Mouse (Mus musculus): ENCODE data around the gene Scp2. TPM values are rescaled to one million over a fixed set of nuclear protein-coding genes. Genes with fewer than 3 reads are reported as not detected.
"Not testable (repeated sequence)": the region's sequence is repeated elsewhere in the genome, so short reads cannot be mapped to it uniquely, and the experiment has no call there.

Scp2 gene
- total RNA-seq, 1 experiment, result 65.9 TPM

DNA sequence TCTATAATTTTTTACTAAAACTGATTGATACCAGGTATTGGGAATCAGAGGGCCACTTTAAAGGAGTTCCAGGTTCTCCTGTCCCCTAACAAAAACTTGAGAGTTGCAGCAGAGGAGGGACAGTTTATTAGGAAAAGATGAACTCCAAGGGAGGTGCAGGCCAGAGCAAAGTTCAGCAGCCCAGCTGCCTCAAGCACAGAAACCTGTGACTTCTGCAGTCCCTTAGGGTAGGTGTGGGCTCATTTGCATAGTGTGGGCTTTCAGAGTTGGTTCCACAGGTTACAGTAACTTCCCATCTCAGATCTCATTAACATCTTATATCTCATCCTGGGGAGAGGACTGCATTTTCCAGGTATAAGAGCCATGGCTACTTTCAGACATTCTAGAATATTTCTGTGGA is 1.0 kb downstream of the Scp2 start:
- no peak overlapping the region for H3K27ac ChIP-seq (ENCODE audit: insufficient read depth, low read depth, low read length, poor library complexity, severe bottlenecking)
- H3K9me3 ChIP-seq (ENCODE audit: control insufficient read depth, insufficient read depth, low read depth, low read length), result no peaks in the 10 kb centered on the region; the same call in 1 of the 2 replicates
- no peak overlapping the region for H3K9ac ChIP-seq (ENCODE audit: insufficient read depth, low read depth, low read length, poor library complexity, severe bottlenecking)
- no peak overlapping the region for H3K4me3 ChIP-seq (ENCODE audit: insufficient read depth in 1 of 2, low read depth in 1 of 2, low read length in 2 of 2, poor library complexity in 1 of 2, severe bottlenecking in 1 of 2)
- H3K4me1 ChIP-seq (ENCODE audit: control insufficient read depth in 2 of 2, insufficient read depth in 2 of 2, low read length in 2 of 2, poor library complexity in 1 of 2), result no peaks in the 10 kb centered on the region
- in situ Hi-C loops (cut with MboI; ENCODE audit: low sequenced_read_pairs in 2 of 2, unreplicated experiment in 2 of 2), result no loop called here
- TF ChIP-seq HCFC1 (IDR thresholded peaks at IDR 0.05; ENCODE audit: borderline replicate concordance, insufficient read depth, low read length) (no peak), MAFK (IDR thresholded peaks at IDR 0.05; ENCODE audit: insufficient read depth, low read depth, low read length) (no peak), ZC3H11A (IDR thresholded peaks at IDR 0.05; ENCODE audit: borderline replicate concordance, low read depth, low read length) (no peak), ZNF384 (IDR thresholded peaks at IDR 0.05; ENCODE audit: low read depth, low read length) (no peak), CHD2 (IDR thresholded peaks at IDR 0.05; ENCODE audit: low read depth, low read length) (no peak)
- DNase-seq (ENCODE audit: low read depth, low spot score), result no peak
- no peaks in the 10 kb centered on the region for H3K36me3 ChIP-seq (ENCODE audit: control insufficient read depth, insufficient read depth, low read length, poor library complexity, severe bottlenecking)

DNA sequence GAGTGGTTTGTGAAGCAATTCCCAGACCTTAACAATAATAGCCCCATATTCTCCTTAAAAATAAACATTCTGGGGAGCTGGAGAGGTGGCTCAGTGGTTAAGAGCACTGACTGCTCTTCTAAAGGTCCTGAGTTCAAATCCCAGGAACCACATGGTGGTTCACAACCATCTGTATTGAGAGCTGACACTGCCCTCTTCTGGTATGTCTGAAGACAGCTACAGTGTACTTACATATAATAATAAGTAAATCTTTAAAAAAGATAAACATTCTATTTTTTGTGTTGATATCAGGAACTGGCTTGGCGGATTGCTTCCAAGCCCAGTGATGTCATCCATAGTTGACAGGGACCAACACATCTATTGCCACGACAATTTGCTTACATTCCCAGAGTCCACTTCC is 1.6 kb downstream of the Scp2 start:
- H3K36me3 ChIP-seq (ENCODE audit: control insufficient read depth, insufficient read depth, low read length, poor library complexity, severe bottlenecking); H3K4me1 ChIP-seq (ENCODE audit: control insufficient read depth in 2 of 2, insufficient read depth in 2 of 2, low read length in 2 of 2, poor library complexity in 1 of 2); DNase-seq (ENCODE audit: low read depth, low spot score); in situ Hi-C loops (cut with MboI; ENCODE audit: low sequenced_read_pairs in 2 of 2, unreplicated experiment in 2 of 2); H3K9me3 ChIP-seq (ENCODE audit: control insufficient read depth, insufficient read depth, low read depth, low read length); H3K4me3 ChIP-seq (ENCODE audit: insufficient read depth in 1 of 2, low read depth in 1 of 2, low read length in 2 of 2, poor library complexity in 1 of 2, severe bottlenecking in 1 of 2); H3K9ac ChIP-seq (ENCODE audit: insufficient read depth, low read depth, low read length, poor library complexity, severe bottlenecking); H3K27ac ChIP-seq (ENCODE audit: insufficient read depth, low read depth, low read length, poor library complexity, severe bottlenecking): not testable (repeated sequence)

- Histone ChIP-seq H3K27ac (ENCODE audit: insufficient read depth, low read depth, low read length, poor library complexity, severe bottlenecking) (no peak overlapping the region), H3K9ac (ENCODE audit: insufficient read depth, low read depth, low read length, poor library complexity, severe bottlenecking) (no peak overlapping the region), H3K4me3 (ENCODE audit: insufficient read depth in 1 of 2, low read depth in 1 of 2, low read length in 2 of 2, poor library complexity in 1 of 2, severe bottlenecking in 1 of 2) (no peak overlapping the region), H3K4me1 (ENCODE audit: control insufficient read depth in 2 of 2, insufficient read depth in 2 of 2, low read length in 2 of 2, poor library complexity in 1 of 2) (no peaks in the 10 kb centered on the region), H3K9me3 (ENCODE audit: control insufficient read depth, insufficient read depth, low read depth, low read length) (no peaks in the 10 kb centered on the region; the same call in 1 of the 2 replicates), H3K36me3 (ENCODE audit: control insufficient read depth, insufficient read depth, low read length, poor library complexity, severe bottlenecking) (no peaks in the 10 kb centered on the region)
- no peak for DNase-seq (ENCODE audit: low read depth, low spot score)
- in situ Hi-C loops (cut with MboI; ENCODE audit: low sequenced_read_pairs in 2 of 2, unreplicated experiment in 2 of 2), result no loop called here
- TF ChIP-seq CHD2 (IDR thresholded peaks at IDR 0.05; ENCODE audit: low read depth, low read length) (no peak), HCFC1 (IDR thresholded peaks at IDR 0.05; ENCODE audit: borderline replicate concordance, insufficient read depth, low read length) (no peak), ZC3H11A (IDR thresholded peaks at IDR 0.05; ENCODE audit: borderline replicate concordance, low read depth, low read length) (no peak), MAFK (IDR thresholded peaks at IDR 0.05; ENCODE audit: insufficient read depth, low read depth, low read length) (no peak)
Observed at GRCm38 (mm10) chr4:108136938-108137337, 7.9 kb downstream of the Scp2 start.

DNA sequence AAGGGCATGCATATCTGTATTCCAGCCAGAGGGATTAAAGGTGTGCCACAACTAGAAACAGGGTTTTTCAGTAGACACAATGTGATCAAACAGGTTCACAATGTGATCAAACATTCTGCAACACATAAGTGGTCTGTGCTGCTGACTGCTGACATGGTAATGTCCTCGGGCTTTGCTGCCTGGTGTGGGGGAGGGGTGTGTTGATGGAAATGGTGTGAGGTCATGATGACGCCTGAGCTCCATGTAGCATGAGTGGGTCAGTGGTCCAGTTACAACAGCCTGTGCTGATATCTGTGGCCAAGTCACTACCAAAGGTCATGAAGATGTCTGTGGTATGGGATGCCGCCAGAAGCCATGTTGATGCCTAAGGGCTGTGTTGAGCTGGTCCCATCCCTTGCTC is 14.3 kb downstream of the Scp2 start:
- TF ChIP-seq MAFK (IDR thresholded peaks at IDR 0.05; ENCODE audit: insufficient read depth, low read depth, low read length) (no peak), CHD2 (IDR thresholded peaks at IDR 0.05; ENCODE audit: low read depth, low read length) (no peak), ZC3H11A (IDR thresholded peaks at IDR 0.05; ENCODE audit: borderline replicate concordance, low read depth, low read length) (no peak), ZNF384 (IDR thresholded peaks at IDR 0.05; ENCODE audit: low read depth, low read length) (no peak), HCFC1 (IDR thresholded peaks at IDR 0.05; ENCODE audit: borderline replicate concordance, insufficient read depth, low read length) (no peak)
- DNase-seq (ENCODE audit: low read depth, low spot score), result no peak

GRCm38 (mm10) chr4:108128339-108128738 is 16.5 kb downstream of the Scp2 start:
- Histone ChIP-seq H3K4me3 (ENCODE audit: insufficient read depth in 1 of 2, low read depth in 1 of 2, low read length in 2 of 2, poor library complexity in 1 of 2, severe bottlenecking in 1 of 2) (no peak overlapping the region), H3K9me3 (ENCODE audit: control insufficient read depth, insufficient read depth, low read depth, low read length) (no peaks in the 10 kb centered on the region), H3K27ac (ENCODE audit: insufficient read depth, low read depth, low read length, poor library complexity, severe bottlenecking) (no peak overlapping the region), H3K9ac (ENCODE audit: insufficient read depth, low read depth, low read length, poor library complexity, severe bottlenecking) (no peak overlapping the region), H3K4me1 (ENCODE audit: control insufficient read depth in 2 of 2, insufficient read depth in 2 of 2, low read length in 2 of 2, poor library complexity in 1 of 2) (no peaks in the 10 kb centered on the region), H3K36me3 (ENCODE audit: control insufficient read depth, insufficient read depth, low read length, poor library complexity, severe bottlenecking) (no peaks in the 10 kb centered on the region)
- TF ChIP-seq ZNF384 (IDR thresholded peaks at IDR 0.05; ENCODE audit: low read depth, low read length) (no peak), CHD2 (IDR thresholded peaks at IDR 0.05; ENCODE audit: low read depth, low read length) (no peak), MAFK (IDR thresholded peaks at IDR 0.05; ENCODE audit: insufficient read depth, low read depth, low read length) (no peak), HCFC1 (IDR thresholded peaks at IDR 0.05; ENCODE audit: borderline replicate concordance, insufficient read depth, low read length) (no peak), ZC3H11A (IDR thresholded peaks at IDR 0.05; ENCODE audit: borderline replicate concordance, low read depth, low read length) (no peak)
- no peak for DNase-seq (ENCODE audit: low read depth, low spot score)
- in situ Hi-C loops (cut with MboI; ENCODE audit: low sequenced_read_pairs in 2 of 2, unreplicated experiment in 2 of 2), result no loop called here

More for the DNA sequence above, 14.3 kb downstream of the Scp2 start:
- Histone ChIP-seq H3K9ac (ENCODE audit: insufficient read depth, low read depth, low read length, poor library complexity, severe bottlenecking) (no peak overlapping the region), H3K4me1 (ENCODE audit: control insufficient read depth in 2 of 2, insufficient read depth in 2 of 2, low read length in 2 of 2, poor library complexity in 1 of 2) (no peaks in the 10 kb centered on the region), H3K36me3 (ENCODE audit: control insufficient read depth, insufficient read depth, low read length, poor library complexity, severe bottlenecking) (no peaks in the 10 kb centered on the region), H3K9me3 (ENCODE audit: control insufficient read depth, insufficient read depth, low read depth, low read length) (no peaks in the 10 kb centered on the region), H3K4me3 (ENCODE audit: insufficient read depth in 1 of 2, low read depth in 1 of 2, low read length in 2 of 2, poor library complexity in 1 of 2, severe bottlenecking in 1 of 2) (no peak overlapping the region), H3K27ac (ENCODE audit: insufficient read depth, low read depth, low read length, poor library complexity, severe bottlenecking) (no peak overlapping the region)
- in situ Hi-C loops (cut with MboI; ENCODE audit: low sequenced_read_pairs in 2 of 2, unreplicated experiment in 2 of 2), result no loop called here

Data from ES-E14 (cell line).